Mouse (Mus musculus) bone marrow, adult 2 months (tissue): ENCODE data around the gene Ap3d1.

Source experiments
- CTCF ChIP-seq: fragments of 200-500 bp; IDR thresholded peaks from 2 replicates; pipeline ENCODE4 v1.5.1; 2011; ENCODE audit warnings: low read length, control low read depth; ENCODE audit not compliant: control insufficient read depth, insufficient read depth
- POLR2A ChIP-seq: fragments of 200-500 bp; IDR thresholded peaks from 2 replicates; pipeline ENCODE4 v1.6.1; 2011; ENCODE audit warnings: low read depth, mild to moderate bottlenecking, control low read depth, low read length, borderline replicate concordance; ENCODE audit not compliant: control insufficient read depth

DNA sequence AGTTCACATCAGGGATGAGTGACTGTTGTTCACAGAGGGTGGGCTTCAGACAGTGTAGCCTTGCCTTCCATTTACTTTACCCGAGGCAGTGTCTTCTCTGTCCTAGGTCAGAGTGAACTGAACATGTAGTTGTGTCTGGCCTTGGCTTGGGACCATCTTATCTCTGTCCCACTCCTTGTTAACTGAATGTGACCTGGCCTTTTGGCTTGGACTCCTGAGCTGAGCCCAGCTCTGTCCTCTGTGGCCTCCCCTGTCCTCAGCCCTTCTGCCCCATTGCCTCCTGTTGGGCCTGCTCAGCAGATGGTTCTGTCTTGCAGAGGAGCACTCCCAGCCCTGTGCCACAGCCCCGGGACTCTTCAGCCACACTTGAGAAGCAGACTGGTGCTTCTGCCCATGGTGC is 45.5 kb upstream of the Ap3d1 start:
- no peak for TF ChIP-seq CTCF
- no peak for TF ChIP-seq POLR2A
